Mouse (Mus musculus) heart, postnatal 0 days (tissue): ENCODE results near the gene Ehd3.

ENCODE experiments used
- CTCF ChIP-seq: IDR thresholded peaks from 2 replicates; pipeline ENCODE4 v1.5.1; 2016; ENCODE audit warnings: antibody characterized with exemption, control low read depth, low read depth
- EP300 ChIP-seq: IDR thresholded peaks from 2 replicates; pipeline ENCODE4 v1.6.1; 2016; ENCODE audit warnings: antibody characterized with exemption, low read depth

DNA sequence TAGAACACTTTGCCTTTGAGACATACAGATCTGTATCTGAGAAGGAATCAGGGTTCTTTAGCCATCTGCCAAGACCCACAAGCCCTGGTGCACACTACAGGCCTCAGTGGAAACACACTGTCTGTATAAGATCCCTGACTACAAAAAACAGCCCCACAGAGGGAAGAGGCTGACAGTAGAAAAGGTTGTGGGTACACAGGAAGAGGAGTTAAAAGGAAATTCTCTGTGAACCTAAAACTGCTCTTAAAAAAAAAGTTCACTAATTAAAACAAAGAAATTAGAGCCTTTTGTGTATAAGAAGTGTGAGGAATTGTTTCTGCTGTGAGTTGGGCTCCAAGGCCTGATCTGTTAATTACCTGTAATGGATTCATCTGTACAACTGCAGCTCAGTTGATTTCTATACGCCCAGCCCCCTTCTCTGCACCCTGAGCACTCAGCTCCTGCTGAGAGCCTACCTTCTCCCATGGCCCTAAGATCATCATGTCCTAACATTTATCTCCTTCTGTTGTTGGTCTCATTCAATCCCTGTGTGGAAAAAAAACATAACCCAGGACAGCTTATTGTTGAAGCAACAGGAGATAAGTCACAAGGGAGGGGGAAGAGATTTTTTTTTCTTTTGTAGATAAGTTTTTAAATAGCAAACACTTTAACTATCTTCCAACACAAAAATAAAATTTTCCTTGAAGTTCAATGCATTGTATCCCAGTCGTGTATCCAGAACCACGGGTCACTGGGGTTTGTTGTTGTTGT is 35.3 kb downstream of the Ehd3 start:
- TF ChIP-seq CTCF (no peak), EP300 (no peak)
